Mouse (Mus musculus) heart, embryonic 15.5 days (tissue): Measurements from ENCODE around the gene Il9. TPM values are rescaled to one million over a fixed set of nuclear protein-coding genes. Genes with fewer than 3 reads are reported as not detected.
A peak's percentile ranks its signal among the peaks of the same experiment; 100 is the strongest.

ENCODE experiments used
- ATAC-seq: fragments of 200-750 bp; cut with Nextera tagmentation; replicated peaks from 2 replicates; pipeline ENCODE4 v1.8.0; 2017; ENCODE audit warnings: low read depth, moderate TSS enrichment; ENCODE audit not compliant: insufficient number of reproducible peaks, insufficient read depth, low FRiP score
- H3K27ac ChIP-seq: fragments of 300-500 bp; sonication (generic); 2 replicates; pipeline ENCODE4 v1.5.1; 2015; ENCODE audit warnings: mild to moderate bottlenecking, inconsistent platforms
- H3K27me3 ChIP-seq: fragments of 300-500 bp; sonication (generic); 2 replicates; pipeline ENCODE4 v1.6.1; 2015; ENCODE audit warnings: inconsistent platforms
- H3K36me3 ChIP-seq: fragments of 300-500 bp; sonication (generic); 2 replicates; pipeline ENCODE4 v1.6.1; 2015; ENCODE audit warnings: mild to moderate bottlenecking, inconsistent platforms
- H3K4me1 ChIP-seq: fragments of 300-500 bp; sonication (generic); replicated peaks from 2 replicates; pipeline ENCODE4 v1.6.1; 2015; ENCODE audit warnings: inconsistent platforms
- H3K4me2 ChIP-seq: fragments of 300-500 bp; sonication (generic); 2 replicates; pipeline ENCODE4 v1.6.1; 2015; ENCODE audit warnings: inconsistent platforms, mild to moderate bottlenecking, moderate library complexity
- H3K4me3 ChIP-seq: fragments of 300-500 bp; sonication (generic); 2 replicates; pipeline ENCODE4 v1.5.1; 2015; ENCODE audit warnings: mild to moderate bottlenecking, inconsistent platforms
- H3K9ac ChIP-seq: fragments of 300-500 bp; sonication (generic); 2 replicates; pipeline ENCODE4 v1.6.1; 2015; ENCODE audit warnings: mild to moderate bottlenecking, inconsistent platforms
- H3K9me3 ChIP-seq: fragments of 300-500 bp; sonication (generic); replicated peaks from 2 replicates; pipeline ENCODE4 v1.6.1; 2016; ENCODE audit warnings: inconsistent platforms
- WGBS: fragments of 180-500 bp; shearing (Covaris S2); methylation state at CpG from one replicate; pipeline ENCODE4 v1.1.7; 2015; ENCODE audit warnings: mixed read lengths; 5-methylcytosine and 5-hydroxymethylcytosine counted together
- polyA plus RNA-seq: library from polyadenylated mRNA; unstranded; fragments of >200 nt; fragmentation: Nextera tagmentation; extraction: Ambion mirVana; gene quantifications from 2 replicates; pipeline ENCODE4 v1.2.1, GENCODE M21; 2015

Il9 gene
- polyA plus RNA-seq, 1 experiment from 2014 or later: not detected

DNA sequence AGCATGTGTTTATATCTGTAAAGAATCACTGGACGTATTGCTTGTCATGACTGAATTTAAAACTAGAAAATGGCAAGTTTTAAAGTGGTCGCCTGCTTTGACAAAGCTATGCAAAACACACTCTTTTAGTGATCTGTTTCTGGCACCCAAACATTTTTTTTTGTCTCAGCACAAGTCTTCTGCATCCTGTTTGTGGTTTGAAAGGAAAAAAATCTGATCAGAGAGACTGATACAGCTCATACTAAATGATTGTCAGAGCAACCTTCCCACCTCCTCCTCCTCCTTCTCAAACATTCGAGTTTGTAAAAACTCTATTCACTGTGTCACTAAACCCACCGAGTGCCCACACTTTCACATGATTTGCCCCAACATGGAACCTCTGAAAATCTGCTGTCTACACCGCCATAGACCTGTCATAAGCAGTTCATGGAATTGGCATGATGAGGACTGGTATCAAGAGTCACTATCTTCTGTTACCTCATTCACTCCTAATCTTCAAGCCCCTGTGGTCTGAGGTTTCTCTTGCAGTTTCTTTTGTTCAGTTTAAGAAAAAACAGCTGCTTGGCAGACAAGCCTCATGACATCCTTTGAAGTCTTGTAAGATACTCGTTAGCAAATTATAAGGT is 24.9 kb upstream of the Il9 start:
- Histone ChIP-seq H3K36me3 (no peaks in the 10 kb centered on the region), H3K27me3 (no peaks in the 10 kb centered on the region; the same call in 1 of the 2 replicates), H3K27ac (no peak overlapping the region), H3K4me1 (no peaks in the 10 kb centered on the region), H3K9ac (no peak overlapping the region), H3K4me3 (no peak overlapping the region), H3K4me2 (no peak overlapping the region), H3K9me3 (no peaks in the 10 kb centered on the region)
- 67% methylated on average over 6 of the region's 6 CpGs for WGBS
- ATAC-seq: no peak

DNA sequence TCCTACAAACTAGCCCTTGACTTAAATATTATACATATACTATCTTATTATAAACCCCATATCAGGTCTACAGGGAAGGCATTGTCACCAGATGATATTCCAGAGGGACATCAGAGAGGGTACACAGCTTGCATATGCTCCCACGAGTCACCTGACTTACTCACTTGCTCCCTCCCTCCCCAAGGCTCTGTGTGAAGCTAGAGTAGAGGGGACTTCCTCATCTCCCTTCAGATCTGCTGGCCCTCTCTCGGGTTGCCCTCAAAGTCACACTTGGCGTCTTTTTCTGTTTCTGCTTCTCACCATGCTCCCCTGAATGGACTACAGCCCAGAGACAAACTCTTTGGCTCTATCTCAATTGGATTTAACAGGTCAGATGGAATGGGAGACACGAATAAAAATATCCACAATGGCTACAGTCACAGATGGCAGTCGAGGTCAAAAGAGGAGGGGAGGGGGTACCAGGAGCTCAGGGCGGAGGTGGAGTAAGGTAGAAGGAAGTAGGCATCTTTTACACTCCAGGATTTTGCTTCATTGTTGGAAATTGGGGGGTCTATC is 19.9 kb upstream of the Il9 start:
- no peaks in the 10 kb centered on the region for H3K4me1 ChIP-seq
- 56% methylated on average over 6 of the region's 6 CpGs for WGBS
- no peak overlapping the region for H3K4me2 ChIP-seq
- H3K4me3 ChIP-seq: no peak overlapping the region
- ATAC-seq: no peak
- H3K9me3 ChIP-seq: no peaks in the 10 kb centered on the region
- no peaks in the 10 kb centered on the region for H3K36me3 ChIP-seq
- H3K27ac ChIP-seq: no peak overlapping the region
- H3K9ac ChIP-seq: no peak overlapping the region
- H3K27me3 ChIP-seq: no peaks in the 10 kb centered on the region; the same call in 1 of the 2 replicates

DNA sequence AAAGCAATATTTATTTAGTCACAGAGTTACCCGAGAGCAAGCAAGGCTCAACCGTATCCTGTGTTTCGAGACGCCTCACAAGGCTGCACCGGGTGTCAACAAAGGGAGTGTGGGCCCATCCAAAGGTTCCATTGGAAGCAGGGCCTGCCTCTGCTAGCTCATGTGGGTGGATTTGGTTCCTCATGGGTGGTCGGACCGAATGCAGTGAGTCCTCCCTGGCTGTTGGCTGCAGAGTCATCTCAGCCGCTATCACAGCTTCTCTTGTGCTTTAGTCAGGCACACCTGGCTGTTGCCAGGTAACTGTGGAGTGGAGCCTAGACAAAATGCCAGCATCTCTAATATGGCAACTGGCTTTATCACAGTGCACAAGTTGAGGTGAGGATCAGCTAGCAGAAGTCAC is 18.6 kb upstream of the Il9 start:
- no peak overlapping the region for H3K4me3 ChIP-seq
- H3K9me3 ChIP-seq: no peaks in the 10 kb centered on the region
- no peak for ATAC-seq
- H3K36me3 ChIP-seq: no peaks in the 10 kb centered on the region
- H3K4me1 ChIP-seq: no peaks in the 10 kb centered on the region
- WGBS: 77% methylated on average over 8 of the region's 8 CpGs
- no peak overlapping the region for H3K9ac ChIP-seq
- H3K4me2 ChIP-seq: no peak overlapping the region
- H3K27me3 ChIP-seq: no peaks in the 10 kb centered on the region; the same call in 1 of the 2 replicates
- H3K27ac ChIP-seq: no peak overlapping the region

DNA sequence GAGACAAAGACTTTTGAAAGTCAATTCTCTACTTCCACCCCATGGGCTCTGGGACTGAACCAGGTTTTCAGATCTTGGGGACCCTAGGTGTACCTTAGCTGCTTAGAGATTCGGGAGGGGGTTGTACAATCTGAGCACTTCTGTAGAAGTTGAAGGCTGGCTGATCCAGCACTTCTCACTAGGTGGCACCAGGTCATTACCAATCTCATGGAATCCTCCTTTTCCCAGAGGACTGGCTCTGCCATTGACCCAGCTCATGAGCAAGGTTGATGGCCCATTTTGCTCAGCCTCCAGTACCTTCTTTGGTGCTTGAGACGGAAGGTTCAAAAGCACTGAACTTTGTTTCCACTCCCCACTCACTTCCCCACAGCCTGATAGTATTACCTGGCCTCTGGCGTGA is 18.1 kb upstream of the Il9 start:
- no peak for ATAC-seq
- no peak overlapping the region for H3K4me2 ChIP-seq
- H3K27ac ChIP-seq: no peak overlapping the region
- 56% methylated on average over 3 of the region's 3 CpGs for WGBS
- no peak overlapping the region for H3K9ac ChIP-seq
- H3K4me1 ChIP-seq: no peaks in the 10 kb centered on the region
- H3K27me3 ChIP-seq: no peaks in the 10 kb centered on the region; the same call in 1 of the 2 replicates
- H3K9me3 ChIP-seq: no peaks in the 10 kb centered on the region
- H3K36me3 ChIP-seq: no peaks in the 10 kb centered on the region
- no peak overlapping the region for H3K4me3 ChIP-seq

DNA sequence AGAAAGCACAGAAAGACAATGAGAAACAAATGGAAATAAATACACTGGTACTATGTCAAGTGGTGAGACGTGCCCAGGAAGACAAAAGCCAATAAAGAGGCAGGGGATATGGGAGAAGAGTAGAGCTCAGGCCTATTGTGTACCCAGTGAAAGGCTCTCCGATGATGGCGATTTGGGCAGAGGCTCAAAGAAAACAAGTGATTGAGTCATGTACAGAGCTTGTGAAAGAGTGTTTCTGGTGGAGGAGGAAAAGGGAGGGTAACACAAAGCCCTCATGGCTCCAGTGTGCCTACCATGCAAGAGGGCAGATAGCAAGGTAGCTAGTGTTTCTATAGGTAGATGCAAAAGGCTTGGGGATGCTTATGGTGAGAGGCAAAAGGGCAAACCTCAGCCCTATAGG is 12.4 kb upstream of the Il9 start:
- 66% methylated on average over 3 of the region's 3 CpGs for WGBS

DNA sequence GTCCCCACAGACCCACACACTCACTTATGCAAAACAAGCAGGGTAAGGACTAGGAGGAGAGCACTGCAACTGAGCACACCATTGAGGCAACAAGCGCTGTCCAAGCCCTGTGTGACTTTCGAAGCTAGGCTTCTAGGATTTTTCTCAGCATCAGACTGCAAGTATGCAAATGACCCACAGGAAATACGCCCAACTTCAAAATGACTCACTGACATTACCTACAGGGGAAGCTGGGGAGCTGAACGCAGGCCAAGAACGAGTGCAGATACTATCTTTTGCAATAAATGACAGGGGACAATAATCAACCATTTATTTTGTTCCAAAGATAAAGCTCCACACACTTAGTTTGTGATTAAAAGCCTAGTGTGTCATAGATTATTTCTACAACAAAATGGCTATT is 6.0 kb upstream of the Il9 start:
- no peak overlapping the region for H3K4me3 ChIP-seq
- H3K4me1 ChIP-seq: no peaks in the 10 kb centered on the region
- no peaks in the 10 kb centered on the region for H3K27me3 ChIP-seq
- no peak overlapping the region for H3K9ac ChIP-seq
- ATAC-seq: no peak
- H3K36me3 ChIP-seq: no peaks in the 10 kb centered on the region
- 50% methylated on average over 5 of the region's 5 CpGs for WGBS
- no peak overlapping the region for H3K27ac ChIP-seq
- no peak overlapping the region for H3K4me2 ChIP-seq
- H3K9me3 ChIP-seq: no peaks in the 10 kb centered on the region

More for the DNA sequence above, 12.4 kb upstream of the Il9 start:
- no peak for ATAC-seq
- no peak overlapping the region for H3K9ac ChIP-seq
- no peaks in the 10 kb centered on the region for H3K36me3 ChIP-seq
- H3K27ac ChIP-seq: no peak overlapping the region
- H3K27me3 ChIP-seq: no peaks in the 10 kb centered on the region
- H3K4me2 ChIP-seq: no peak overlapping the region
- H3K4me3 ChIP-seq: no peak overlapping the region
- H3K9me3 ChIP-seq: no peaks in the 10 kb centered on the region
- no peaks in the 10 kb centered on the region for H3K4me1 ChIP-seq

DNA sequence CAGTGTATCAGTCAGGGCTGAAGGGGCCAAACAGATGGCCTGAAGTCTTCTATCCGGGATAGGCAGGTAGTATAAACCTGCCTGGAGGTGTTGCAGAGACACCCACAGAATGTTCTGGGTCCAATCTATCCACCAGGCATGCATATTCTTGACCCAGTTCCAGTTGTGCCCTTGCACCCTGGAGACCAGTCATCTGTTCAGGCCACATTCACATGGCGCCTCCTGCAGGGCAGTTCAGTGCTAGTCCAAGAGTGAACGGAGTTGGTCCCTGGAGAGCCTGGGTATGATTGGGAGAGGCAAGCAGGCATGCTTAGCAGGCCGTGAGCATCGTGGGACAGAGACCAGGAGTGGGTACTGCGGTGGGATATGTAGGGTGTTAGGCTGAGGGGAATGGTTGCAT is 4.0 kb downstream of the Il9 start:
- Histone ChIP-seq H3K4me3 (no peak overlapping the region), H3K27me3 (peaks cover 28% of the 10 kb centered on the region), H3K9ac (no peak overlapping the region), H3K36me3 (no peaks in the 10 kb centered on the region), H3K4me1 (peaks cover 6% of the 10 kb centered on the region), H3K9me3 (no peaks in the 10 kb centered on the region), H3K27ac (no peak overlapping the region), H3K4me2 (no peak overlapping the region)
- no peak for ATAC-seq
- 77% methylated on average over 6 of the region's 6 CpGs for WGBS

DNA sequence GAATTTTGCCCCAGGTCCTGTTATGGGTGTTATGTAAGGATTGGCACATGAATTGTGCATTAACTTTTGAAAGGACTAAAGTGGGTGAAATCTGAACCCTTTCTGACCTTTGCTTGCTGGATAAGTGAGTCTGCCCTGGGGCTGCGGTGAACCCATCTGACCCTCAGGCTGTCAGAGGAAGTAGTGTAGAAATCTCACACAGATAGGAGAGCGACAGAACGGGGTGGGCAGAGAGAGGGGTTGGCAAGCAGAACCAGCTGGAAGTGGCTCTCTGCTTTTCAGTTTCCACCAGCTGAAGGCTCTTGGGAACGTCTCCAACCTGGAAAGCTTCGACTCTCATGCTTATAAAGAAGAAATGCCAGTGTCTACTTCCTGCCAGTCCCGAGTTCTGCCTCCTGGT is 4.8 kb downstream of the Il9 start:
- Histone ChIP-seq H3K4me2 (no peak overlapping the region), H3K4me3 (no peak overlapping the region), H3K36me3 (no peaks in the 10 kb centered on the region), H3K9me3 (no peaks in the 10 kb centered on the region), H3K27me3 (peaks cover 32% of the 10 kb centered on the region), H3K27ac (no peak overlapping the region), H3K4me1 (peaks cover 6% of the 10 kb centered on the region), H3K9ac (no peak overlapping the region)
- ATAC-seq: no peak
- WGBS: 17% methylated on average over 6 of the region's 6 CpGs

DNA sequence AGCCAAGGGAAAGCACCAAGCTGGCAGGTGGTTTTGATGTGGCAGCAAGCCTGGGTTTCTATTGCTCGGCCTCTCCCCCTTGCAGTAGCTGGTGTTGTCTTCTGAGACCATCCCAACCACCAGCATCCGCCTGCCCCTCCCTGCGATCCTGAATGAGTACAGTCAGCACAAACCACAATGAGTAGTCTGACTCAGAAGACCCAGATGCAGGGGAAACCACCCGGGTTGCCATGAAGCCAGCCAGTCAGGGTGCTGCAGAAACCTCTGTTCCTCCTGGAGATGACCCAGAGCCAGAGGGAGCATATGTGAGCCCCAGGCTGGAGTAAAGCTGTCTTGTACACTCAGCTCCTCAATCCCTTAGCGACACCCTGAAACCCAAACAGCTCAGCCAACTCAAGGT is 5.3 kb downstream of the Il9 start:
- 56% methylated on average over 5 of the region's 5 CpGs for WGBS
- no peaks in the 10 kb centered on the region for H3K36me3 ChIP-seq
- peaks cover 6% of the 10 kb centered on the region for H3K4me1 ChIP-seq
- ATAC-seq: no peak
- H3K27me3 ChIP-seq: peaks cover 32% of the 10 kb centered on the region
- no peak overlapping the region for H3K4me2 ChIP-seq
- no peak overlapping the region for H3K9ac ChIP-seq
- no peak overlapping the region for H3K4me3 ChIP-seq
- no peak overlapping the region for H3K27ac ChIP-seq
- H3K9me3 ChIP-seq: no peaks in the 10 kb centered on the region

DNA sequence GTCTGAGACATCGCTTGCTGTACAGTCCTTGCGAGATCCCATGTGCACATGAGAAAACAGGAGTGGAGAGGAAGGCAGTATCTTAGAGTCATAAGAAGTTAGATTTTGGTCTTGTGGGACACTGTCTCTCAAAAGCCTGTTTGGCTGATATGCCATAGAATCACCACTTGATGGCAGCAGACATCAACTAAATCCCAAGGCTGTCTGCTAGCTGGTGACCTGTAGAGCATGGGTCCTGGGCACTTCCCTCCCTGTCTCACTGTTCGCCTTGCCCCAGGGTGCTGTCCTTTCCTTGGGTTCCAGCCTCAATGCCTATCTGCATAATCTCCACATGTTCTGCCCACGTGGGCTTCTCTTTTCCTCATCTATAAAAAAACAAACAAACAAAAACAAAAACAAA is 6.7 kb downstream of the Il9 start:
- no peak overlapping the region for H3K27ac ChIP-seq
- H3K4me3 ChIP-seq: no peak overlapping the region
- H3K9me3 ChIP-seq: no peaks in the 10 kb centered on the region
- WGBS: 21% methylated on average over 4 of the region's 4 CpGs
- H3K9ac ChIP-seq: no peak overlapping the region
- H3K4me1 ChIP-seq: peaks cover 6% of the 10 kb centered on the region
- H3K4me2 ChIP-seq: peak overlapping the region; percentile 27; the same call in 1 of the 2 replicates
- no peak for ATAC-seq
- peaks cover 26% of the 10 kb centered on the region for H3K27me3 ChIP-seq
- no peaks in the 10 kb centered on the region for H3K36me3 ChIP-seq

DNA sequence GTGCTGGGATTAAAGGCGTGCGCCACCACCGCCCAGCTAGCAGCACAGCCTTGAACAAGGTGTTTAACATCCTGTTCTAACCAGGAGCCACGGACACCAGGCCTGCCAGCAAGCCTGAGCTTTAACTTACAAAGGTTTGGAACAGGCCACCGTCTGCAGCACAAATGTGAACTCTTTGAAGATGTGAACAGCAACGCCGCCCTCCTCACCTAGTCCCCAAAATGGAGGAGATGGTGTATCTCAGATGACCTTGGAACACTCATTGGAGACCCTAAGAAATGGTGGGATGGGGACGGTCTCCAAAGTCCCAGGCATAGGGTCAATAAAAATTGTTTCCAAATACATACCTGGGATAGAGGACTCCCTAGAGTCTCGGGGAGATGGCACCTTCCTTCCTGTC is 9.4 kb downstream of the Il9 start:
- Histone ChIP-seq H3K36me3 (no peaks in the 10 kb centered on the region), H3K4me3 (no peak overlapping the region), H3K9me3 (no peaks in the 10 kb centered on the region), H3K4me2 (no peak overlapping the region), H3K9ac (no peak overlapping the region), H3K27me3 (0 out of 2 replicates have a peak, but pooled peaks cover 18% of the 10 kb centered on the region), H3K4me1 (peaks cover 5% of the 10 kb centered on the region), H3K27ac (no peak overlapping the region)
- WGBS: 83% methylated on average over 9 of the region's 9 CpGs
- ATAC-seq: no peak

DNA sequence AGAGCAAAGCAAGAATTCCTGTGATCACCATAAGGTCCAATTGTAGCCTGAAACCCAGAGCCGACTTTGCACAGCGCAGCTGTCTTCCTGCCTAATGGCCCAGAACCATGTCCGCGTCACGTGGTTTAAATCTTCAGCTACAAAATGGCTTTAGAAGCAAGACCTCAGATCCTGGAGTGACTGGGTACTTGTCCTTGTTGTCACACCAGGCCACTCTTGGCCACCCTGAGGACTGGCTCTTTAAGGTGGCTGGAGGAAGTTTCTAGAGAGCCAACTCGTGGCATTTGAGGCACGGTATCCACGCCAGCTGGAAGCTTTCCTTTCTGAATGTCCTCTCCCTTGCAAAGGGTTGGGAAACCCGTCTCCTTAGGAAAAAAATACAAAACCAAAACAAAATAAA is 10.1 kb downstream of the Il9 start:
- Histone ChIP-seq H3K4me1 (no peaks in the 10 kb centered on the region; the same call in 1 of the 2 replicates), H3K4me2 (no peak overlapping the region), H3K9me3 (no peaks in the 10 kb centered on the region), H3K27me3 (0 out of 2 replicates have a peak, but pooled peaks cover 18% of the 10 kb centered on the region), H3K27ac (no peak overlapping the region), H3K9ac (no peak overlapping the region), H3K36me3 (no peaks in the 10 kb centered on the region), H3K4me3 (no peak overlapping the region)
- WGBS: 69% methylated on average over 9 of the region's 9 CpGs
- ATAC-seq: no peak
